Mouse (Mus musculus): Measurements from ENCODE around the gene Ubtd1. TPM values are rescaled to one million over a fixed set of nuclear protein-coding genes. Genes with fewer than 3 reads are reported as not detected.

Ubtd1 gene
- polyA plus RNA-seq, 1 experiment from 2014 or later, result 6.9 TPM

DNA sequence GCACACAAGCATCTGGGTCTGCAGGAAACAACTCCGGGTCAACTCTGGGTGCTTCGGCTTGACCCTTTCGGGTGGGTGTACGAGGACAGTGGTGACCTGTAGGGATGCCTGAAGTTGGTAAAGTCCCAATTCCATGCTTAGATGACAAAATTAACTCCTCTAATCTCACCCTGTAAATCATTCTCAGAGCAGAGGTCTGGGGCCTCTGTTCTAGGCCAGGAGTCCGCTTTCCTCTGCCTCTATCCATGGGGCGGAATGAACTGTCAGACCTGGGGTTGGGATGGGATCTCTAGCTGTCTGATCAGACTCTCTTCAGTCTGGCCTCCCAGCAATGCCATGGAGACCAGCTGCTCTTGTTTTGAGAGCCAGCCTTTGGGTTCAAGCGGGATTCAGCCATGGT lies 79.9 kb downstream of the Ubtd1 start:
- Histone ChIP-seq H3K4me3 (ENCODE audit: low read depth, low read length) (no peak overlapping the region), H3K36me3 (ENCODE audit: control insufficient read depth, insufficient read depth, low read length) (no peaks in the 10 kb centered on the region), H3K27me3 (ENCODE audit: control insufficient read depth, insufficient read depth, low read length) (no peaks in the 10 kb centered on the region), H3K4me1 (ENCODE audit: control insufficient read depth, insufficient read depth, low read length) (no peaks in the 10 kb centered on the region), H3K4me2 (no peak overlapping the region), H3K27ac (ENCODE audit: low read depth, low read length) (no peak overlapping the region), H3K9ac (ENCODE audit: low read length) (no peak overlapping the region), H3K9me3 (ENCODE audit: control insufficient read depth, low read length) (no peaks in the 10 kb centered on the region)
- ATAC-seq (ENCODE audit: low FRiP score), result no peak
- 97% methylated on average over 7 of the region's 7 CpGs for WGBS
- DNase-seq (ENCODE audit: low spot score, missing footprints), result no peak

GRCm38 (mm10) chr19:42068441-42069240 lies 87.1 kb downstream of the Ubtd1 start:
- no peak overlapping the region for H3K4me3 ChIP-seq (ENCODE audit: low read depth, low read length)
- no peaks in the 10 kb centered on the region for H3K9me3 ChIP-seq (ENCODE audit: control insufficient read depth, low read length)
- ATAC-seq (ENCODE audit: low FRiP score) (no peak), DNase-seq (ENCODE audit: low spot score, missing footprints) (no peak)
- WGBS, result 84% methylated on average over 11 of the region's 11 CpGs
- H3K36me3 ChIP-seq (ENCODE audit: control insufficient read depth, insufficient read depth, low read length), result no peaks in the 10 kb centered on the region
- no peaks in the 10 kb centered on the region for H3K4me1 ChIP-seq (ENCODE audit: control insufficient read depth, insufficient read depth, low read length)
- H3K27ac ChIP-seq (ENCODE audit: low read depth, low read length), result no peak overlapping the region
- no peak overlapping the region for H3K4me2 ChIP-seq
- H3K27me3 ChIP-seq (ENCODE audit: control insufficient read depth, insufficient read depth, low read length), result no peaks in the 10 kb centered on the region
- H3K9ac ChIP-seq (ENCODE audit: low read length), result no peak overlapping the region

DNA sequence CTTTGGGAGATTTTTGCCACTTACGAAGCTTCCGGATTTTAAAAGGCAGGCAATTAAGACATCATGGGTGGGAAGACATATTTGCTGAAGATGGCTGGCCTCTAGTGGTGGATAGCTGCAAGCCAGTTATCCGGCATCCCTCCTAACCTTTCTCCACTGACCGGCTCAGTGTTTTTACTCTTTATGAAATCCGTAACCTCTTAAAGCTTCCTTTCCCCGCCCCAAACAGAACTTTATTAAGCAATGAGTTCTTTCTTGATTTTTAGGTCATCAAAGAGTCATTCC lies 87.6 kb downstream of the Ubtd1 start:
- Histone ChIP-seq H3K9me3 (ENCODE audit: control insufficient read depth, low read length) (no peaks in the 10 kb centered on the region), H3K27me3 (ENCODE audit: control insufficient read depth, insufficient read depth, low read length) (no peaks in the 10 kb centered on the region), H3K9ac (ENCODE audit: low read length) (no peak overlapping the region), H3K27ac (ENCODE audit: low read depth, low read length) (no peak overlapping the region), H3K36me3 (ENCODE audit: control insufficient read depth, insufficient read depth, low read length) (no peaks in the 10 kb centered on the region), H3K4me3 (ENCODE audit: low read depth, low read length) (no peak overlapping the region), H3K4me2 (no peak overlapping the region), H3K4me1 (ENCODE audit: control insufficient read depth, insufficient read depth, low read length) (no peaks in the 10 kb centered on the region)
- DNase-seq (ENCODE audit: low spot score, missing footprints), result no peak
- WGBS, result 66% methylated on average over 6 of the region's 6 CpGs
- ATAC-seq (ENCODE audit: low FRiP score), result no peak

DNA sequence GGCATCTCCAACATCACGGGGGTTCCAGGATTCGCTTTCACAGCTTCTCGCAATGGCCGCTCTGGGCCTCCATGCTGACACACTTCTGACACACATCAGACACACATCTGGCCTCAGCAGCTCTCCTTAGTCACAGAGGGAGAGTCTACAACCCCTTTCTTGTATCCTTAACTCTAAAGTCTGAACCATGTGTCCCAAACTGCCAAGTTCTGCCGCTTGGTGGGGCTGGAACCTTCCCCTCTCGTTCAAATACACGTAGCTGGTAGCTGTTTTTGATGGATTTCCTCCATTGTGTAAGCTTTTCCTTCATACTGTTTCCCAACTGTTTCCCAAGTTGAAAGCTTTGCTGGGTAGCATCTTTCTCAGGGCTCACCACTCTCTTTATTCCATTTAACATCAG lies 89.7 kb downstream of the Ubtd1 start:
- no peak for ATAC-seq (ENCODE audit: low FRiP score)
- WGBS, result 80% methylated on average over 7 of the region's 7 CpGs
- no peaks in the 10 kb centered on the region for H3K4me1 ChIP-seq (ENCODE audit: control insufficient read depth, insufficient read depth, low read length)

DNA sequence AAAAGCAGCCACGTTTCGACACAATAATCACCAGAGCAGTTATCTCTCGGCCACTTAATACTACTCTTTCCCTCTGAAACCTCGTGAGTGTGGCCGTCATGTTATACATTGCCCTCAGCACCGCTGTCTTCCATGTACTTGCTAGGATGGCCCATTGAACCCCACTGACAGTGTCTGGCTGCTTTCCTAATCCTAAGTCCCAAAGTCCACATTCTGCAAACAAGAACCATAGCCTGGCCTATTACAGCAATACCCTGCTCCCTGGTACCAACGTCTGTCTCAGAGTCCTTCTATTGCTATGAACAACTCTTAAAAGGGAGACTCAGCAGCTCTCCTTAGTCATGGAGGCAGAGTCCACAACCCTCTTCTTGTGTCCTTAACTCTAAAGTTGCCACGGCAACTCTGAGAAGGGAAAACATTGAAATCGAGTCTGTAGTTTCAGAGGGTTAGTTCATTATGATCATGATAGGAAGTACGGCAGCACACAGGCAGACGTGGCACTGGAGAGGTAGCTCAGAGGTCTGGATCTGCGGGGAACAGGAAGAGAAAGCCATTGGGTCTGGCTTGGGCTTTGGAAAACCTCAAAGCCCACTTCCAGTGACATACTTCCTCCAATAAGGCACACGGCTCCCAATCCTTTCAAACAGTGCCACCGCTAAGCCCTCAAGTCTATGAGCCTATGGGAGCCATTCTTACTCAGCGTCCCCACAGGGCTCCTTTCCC lies 90.5 kb downstream of the Ubtd1 start:
- Histone ChIP-seq H3K27me3 (ENCODE audit: control insufficient read depth, insufficient read depth, low read length) (no peaks in the 10 kb centered on the region), H3K36me3 (ENCODE audit: control insufficient read depth, insufficient read depth, low read length) (peaks cover 8% of the 10 kb centered on the region; the same call in 1 of the 2 replicates), H3K4me2 (no peak overlapping the region), H3K27ac (ENCODE audit: low read depth, low read length) (no peak overlapping the region), H3K4me3 (ENCODE audit: low read depth, low read length) (no peak overlapping the region), H3K9ac (ENCODE audit: low read length) (no peak overlapping the region), H3K9me3 (ENCODE audit: control insufficient read depth, low read length) (no peaks in the 10 kb centered on the region), H3K4me1 (ENCODE audit: control insufficient read depth, insufficient read depth, low read length) (no peaks in the 10 kb centered on the region)
- no peak for DNase-seq (ENCODE audit: low spot score, missing footprints)
- ATAC-seq (ENCODE audit: low FRiP score), result no peak
- 83% methylated on average over 15 of the region's 15 CpGs for WGBS

More for the DNA sequence above, 89.7 kb downstream of the Ubtd1 start:
- Histone ChIP-seq H3K9me3 (ENCODE audit: control insufficient read depth, low read length) (no peaks in the 10 kb centered on the region), H3K4me2 (no peak overlapping the region), H3K27me3 (ENCODE audit: control insufficient read depth, insufficient read depth, low read length) (no peaks in the 10 kb centered on the region), H3K9ac (ENCODE audit: low read length) (no peak overlapping the region), H3K36me3 (ENCODE audit: control insufficient read depth, insufficient read depth, low read length) (peaks cover 8% of the 10 kb centered on the region; the same call in 1 of the 2 replicates), H3K4me3 (ENCODE audit: low read depth, low read length) (no peak overlapping the region), H3K27ac (ENCODE audit: low read depth, low read length) (no peak overlapping the region)
- DNase-seq (ENCODE audit: low spot score, missing footprints), result no peak

- peaks cover 8% of the 10 kb centered on the region; the same call in 1 of the 2 replicates for H3K36me3 ChIP-seq (ENCODE audit: control insufficient read depth, insufficient read depth, low read length)
- DNase-seq (ENCODE audit: low spot score, missing footprints) (no peak), ATAC-seq (ENCODE audit: low FRiP score) (no peak)
- no peak overlapping the region for H3K27ac ChIP-seq (ENCODE audit: low read depth, low read length)
- no peak overlapping the region for H3K9ac ChIP-seq (ENCODE audit: low read length)
- no peak overlapping the region for H3K4me3 ChIP-seq (ENCODE audit: low read depth, low read length)
- no peaks in the 10 kb centered on the region for H3K27me3 ChIP-seq (ENCODE audit: control insufficient read depth, insufficient read depth, low read length)
- WGBS, result 79% methylated on average over 7 of the region's 7 CpGs
- no peak overlapping the region for H3K4me2 ChIP-seq
- H3K9me3 ChIP-seq (ENCODE audit: control insufficient read depth, low read length), result no peaks in the 10 kb centered on the region
- H3K4me1 ChIP-seq (ENCODE audit: control insufficient read depth, insufficient read depth, low read length), result no peaks in the 10 kb centered on the region
Measured at GRCm38 (mm10) chr19:42072802-42073201, 91.2 kb downstream of the Ubtd1 start.

GRCm38 (mm10) chr19:42075051-42075450 lies 93.5 kb downstream of the Ubtd1 start:
- H3K9ac ChIP-seq (ENCODE audit: low read length), result no peak overlapping the region
- 90% methylated on average over 2 of the region's 2 CpGs for WGBS
- peak; percentile 19 for DNase-seq (ENCODE audit: low spot score, missing footprints)
- ATAC-seq (ENCODE audit: low FRiP score), result no peak
- H3K4me3 ChIP-seq (ENCODE audit: low read depth, low read length), result no peak overlapping the region
- H3K27ac ChIP-seq (ENCODE audit: low read depth, low read length), result no peak overlapping the region
- no peaks in the 10 kb centered on the region for H3K4me1 ChIP-seq (ENCODE audit: control insufficient read depth, insufficient read depth, low read length)
- H3K27me3 ChIP-seq (ENCODE audit: control insufficient read depth, insufficient read depth, low read length), result no peaks in the 10 kb centered on the region
- no peak overlapping the region for H3K4me2 ChIP-seq
- H3K9me3 ChIP-seq (ENCODE audit: control insufficient read depth, low read length), result no peaks in the 10 kb centered on the region
- peaks cover 8% of the 10 kb centered on the region; the same call in 1 of the 2 replicates for H3K36me3 ChIP-seq (ENCODE audit: control insufficient read depth, insufficient read depth, low read length)

- no peaks in the 10 kb centered on the region for H3K27me3 ChIP-seq (ENCODE audit: control insufficient read depth, insufficient read depth, low read length)
- 89% methylated on average over 16 of the region's 16 CpGs for WGBS
Measured at GRCm38 (mm10) chr19:42075992-42076391, 94.4 kb downstream of the Ubtd1 start.

GRCm38 (mm10) chr19:42078566-42078965 lies 97.0 kb downstream of the Ubtd1 start:
- WGBS, result 94% methylated on average over 8 of the region's 8 CpGs

More at GRCm38 (mm10) chr19:42075992-42076391, 94.4 kb downstream of the Ubtd1 start:
- DNase-seq (ENCODE audit: low spot score, missing footprints) (peak; percentile 60), ATAC-seq (ENCODE audit: low FRiP score) (no peak)
- H3K4me3 ChIP-seq (ENCODE audit: low read depth, low read length), result no peak overlapping the region
- no peak overlapping the region for H3K27ac ChIP-seq (ENCODE audit: low read depth, low read length)
- no peaks in the 10 kb centered on the region for H3K4me1 ChIP-seq (ENCODE audit: control insufficient read depth, insufficient read depth, low read length)
- no peak overlapping the region for H3K4me2 ChIP-seq
- peaks cover 8% of the 10 kb centered on the region; the same call in 1 of the 2 replicates for H3K36me3 ChIP-seq (ENCODE audit: control insufficient read depth, insufficient read depth, low read length)
- H3K9me3 ChIP-seq (ENCODE audit: control insufficient read depth, low read length), result no peaks in the 10 kb centered on the region
- H3K9ac ChIP-seq (ENCODE audit: low read length), result no peak overlapping the region

More at GRCm38 (mm10) chr19:42078566-42078965, 97.0 kb downstream of the Ubtd1 start:
- DNase-seq (ENCODE audit: low spot score, missing footprints) (no peak), ATAC-seq (ENCODE audit: low FRiP score) (no peak)
- Histone ChIP-seq H3K27me3 (ENCODE audit: control insufficient read depth, insufficient read depth, low read length) (no peaks in the 10 kb centered on the region), H3K27ac (ENCODE audit: low read depth, low read length) (no peak overlapping the region), H3K36me3 (ENCODE audit: control insufficient read depth, insufficient read depth, low read length) (peaks cover 8% of the 10 kb centered on the region; the same call in 1 of the 2 replicates), H3K4me3 (ENCODE audit: low read depth, low read length) (no peak overlapping the region), H3K9ac (ENCODE audit: low read length) (no peak overlapping the region), H3K9me3 (ENCODE audit: control insufficient read depth, low read length) (no peaks in the 10 kb centered on the region), H3K4me2 (no peak overlapping the region), H3K4me1 (ENCODE audit: control insufficient read depth, insufficient read depth, low read length) (no peaks in the 10 kb centered on the region)
